Mouse (Mus musculus) right cerebral cortex, postnatal 10 days (tissue): ENCODE results near the gene Nkx2-5.

Source experiments
- DNase-seq, 2 experiments: peaks; one replicate each; pipeline ENCODE4 v3.0.0; 2021; ENCODE audit warnings: low spot score in 2 of 2

Nkx2-5 gene

GRCm38 (mm10) chr17:26850358-26851135, 5.7 kb upstream of the Nkx2-5 start:
- DNase-seq: no peak

- DNase-seq: no peak
Observed at GRCm38 (mm10) chr17:26849746-26850357, 5.0 kb upstream of the Nkx2-5 start.

- no peak for DNase-seq
Observed at GRCm38 (mm10) chr17:26849106-26849745, 4.4 kb upstream of the Nkx2-5 start.

GRCm38 (mm10) chr17:26848236-26848635, 3.4 kb upstream of the Nkx2-5 start:
- DNase-seq: no peak

- DNase-seq: no peak
Observed at GRCm38 (mm10) chr17:26847801-26848200, 3.0 kb upstream of the Nkx2-5 start.

DNA sequence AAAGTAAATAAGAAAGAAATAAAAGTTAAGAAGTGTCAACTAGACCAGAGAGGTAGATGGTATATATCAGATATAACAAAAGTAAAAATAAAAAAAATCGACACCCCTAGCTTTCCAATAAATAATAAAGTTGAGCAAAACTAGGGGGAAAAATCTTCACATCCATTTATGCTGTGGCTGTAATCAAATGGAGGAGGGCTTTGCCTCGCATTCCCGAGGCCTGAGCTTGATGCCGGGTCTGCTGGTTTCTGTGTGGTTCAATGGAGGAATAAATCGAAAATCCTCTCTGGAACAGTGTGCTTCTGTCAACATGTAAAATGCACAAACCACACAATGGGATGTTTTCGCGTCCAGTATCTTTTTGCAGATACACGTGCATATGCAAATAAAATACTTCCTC, 1.6 kb upstream of the Nkx2-5 start:
- no peak for DNase-seq

DNA sequence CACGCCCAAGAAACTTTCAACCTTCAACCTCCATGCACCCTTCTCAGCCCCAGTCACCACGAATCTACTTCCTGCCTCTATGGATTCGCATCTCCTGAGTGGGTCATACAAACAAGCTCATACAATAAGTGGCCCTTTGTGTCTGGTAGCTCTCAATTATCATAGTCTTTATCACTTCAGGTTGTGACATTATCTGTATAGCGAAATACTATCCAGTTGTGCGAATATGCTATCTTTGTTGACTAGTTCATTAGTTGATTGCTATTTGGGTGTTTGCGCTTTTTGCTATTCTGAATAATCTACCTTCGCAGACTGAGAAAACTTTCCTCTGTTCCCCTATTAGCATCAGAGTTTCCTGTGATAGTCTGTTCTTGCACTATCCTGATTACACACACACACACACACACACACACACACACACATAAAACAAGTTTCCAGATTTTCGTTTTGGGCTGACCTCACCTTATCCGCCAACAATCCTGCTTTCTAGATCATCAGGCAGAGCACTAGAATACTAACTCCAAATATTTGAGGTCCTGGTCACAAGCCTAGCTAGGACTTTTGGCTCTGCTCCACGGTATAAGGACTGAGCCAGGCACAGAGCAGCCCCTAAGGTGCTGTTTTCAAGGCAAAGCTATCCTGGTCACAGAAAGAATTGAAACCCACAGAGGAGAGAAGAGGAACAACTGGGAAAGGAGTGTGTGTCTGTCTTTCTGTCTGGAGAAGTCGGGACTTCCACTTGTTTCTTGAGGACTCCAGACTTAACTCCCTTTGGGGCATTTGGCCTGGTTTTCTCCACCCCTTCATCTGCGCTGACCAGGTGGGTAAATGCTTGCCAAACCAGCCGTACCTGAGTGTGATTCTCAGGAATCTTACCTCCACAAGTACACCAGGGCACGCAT, 591 bp upstream of the Nkx2-5 start:
- no peak for DNase-seq

GRCm38 (mm10) chr17:26844371-26844851, 398 bp downstream of the Nkx2-5 start:
- DNase-seq: no peak

GRCm38 (mm10) chr17:26843696-26844236, 1.0 kb downstream of the Nkx2-5 start:
- no peak for DNase-seq

- DNase-seq: no peak
Observed at GRCm38 (mm10) chr17:26843229-26843567, 1.6 kb downstream of the Nkx2-5 start.

DNA sequence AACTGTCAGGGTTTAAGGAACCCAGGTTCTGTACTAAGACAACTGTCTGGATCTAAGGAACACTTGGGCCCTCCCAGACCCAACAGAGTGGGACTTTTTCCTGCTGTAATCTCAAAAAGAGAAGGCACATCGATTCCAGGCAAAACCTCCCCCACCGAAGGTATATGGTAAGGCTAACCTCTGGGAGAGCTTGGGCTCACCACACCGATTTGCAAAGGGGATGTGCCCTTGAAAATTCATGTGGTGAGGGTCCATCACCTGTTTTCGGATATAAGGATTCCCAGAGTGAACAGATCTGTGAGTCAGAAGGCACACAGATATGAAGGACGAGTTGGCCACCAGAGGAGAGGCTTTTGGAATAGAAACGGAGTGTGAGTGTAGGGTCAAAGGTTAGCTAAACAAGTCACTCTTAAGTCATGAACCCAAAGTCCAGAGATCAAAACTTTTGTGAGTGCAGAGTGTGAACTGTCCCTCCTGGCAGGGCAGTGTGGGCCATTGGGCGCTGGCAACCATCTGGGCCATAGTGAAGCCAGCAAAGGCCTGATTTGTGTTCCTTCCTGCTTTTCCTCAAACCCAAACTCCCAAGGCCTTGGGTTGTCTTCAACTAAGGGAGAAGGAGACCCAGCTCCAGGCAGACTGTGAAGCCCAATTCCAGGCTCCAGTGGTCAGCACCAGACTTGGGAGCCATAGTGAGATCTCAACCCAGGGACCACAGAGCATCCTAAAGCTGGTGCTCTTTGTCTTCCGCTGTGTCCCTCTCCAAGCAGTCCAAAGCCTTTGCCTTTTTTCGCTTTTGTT, 2.2 kb downstream of the Nkx2-5 start:
- DNase-seq: no peak

GRCm38 (mm10) chr17:26841981-26842380, 2.8 kb downstream of the Nkx2-5 start:
- DNase-seq: no peak

GRCm38 (mm10) chr17:26840922-26841731, 3.7 kb downstream of the Nkx2-5 start:
- DNase-seq: no peak

GRCm38 (mm10) chr17:26840439-26840780, 4.4 kb downstream of the Nkx2-5 start:
- no peak for DNase-seq

GRCm38 (mm10) chr17:26839718-26840438, 4.9 kb downstream of the Nkx2-5 start:
- DNase-seq: no peak

DNA sequence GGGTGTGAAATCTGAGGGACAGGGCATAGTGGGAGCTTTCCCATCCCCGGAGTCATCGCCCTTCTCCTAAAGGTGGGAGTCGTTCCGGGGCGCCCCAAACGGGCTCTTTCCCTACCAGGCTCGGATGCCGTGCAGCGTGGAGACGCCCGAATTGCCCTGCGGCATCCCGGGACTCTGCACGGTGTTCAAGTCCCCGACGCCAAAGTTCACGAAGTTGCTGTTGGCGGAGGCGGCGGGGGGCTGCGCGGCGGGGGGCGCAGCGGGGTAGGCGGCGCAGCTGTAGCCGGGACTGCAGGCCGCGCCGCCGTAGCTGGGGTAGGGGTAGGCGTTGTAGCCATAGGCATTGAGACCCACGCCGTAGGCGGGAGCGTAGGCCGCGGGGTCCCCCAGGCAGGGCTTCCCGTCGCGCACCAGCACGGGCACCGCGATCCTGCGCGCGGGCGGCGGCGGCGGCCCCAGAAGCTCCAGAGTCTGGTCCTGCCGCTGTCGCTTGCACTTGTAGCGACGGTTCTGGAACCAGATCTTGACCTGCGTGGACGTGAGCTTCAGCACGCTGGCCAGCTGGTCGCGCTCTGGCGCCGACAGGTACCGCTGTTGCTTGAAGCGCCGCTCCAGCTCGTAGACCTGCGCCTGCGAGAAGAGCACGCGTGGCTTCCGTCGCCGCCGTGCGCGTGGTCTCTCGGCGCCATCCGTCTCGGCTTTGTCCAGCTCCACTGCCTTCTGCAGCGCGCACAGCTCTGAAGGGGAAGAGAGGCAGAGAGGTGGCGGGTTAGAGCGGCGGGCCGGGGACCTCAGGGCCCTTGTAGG, 5.7 kb downstream of the Nkx2-5 start:
- DNase-seq: no peak

DNA sequence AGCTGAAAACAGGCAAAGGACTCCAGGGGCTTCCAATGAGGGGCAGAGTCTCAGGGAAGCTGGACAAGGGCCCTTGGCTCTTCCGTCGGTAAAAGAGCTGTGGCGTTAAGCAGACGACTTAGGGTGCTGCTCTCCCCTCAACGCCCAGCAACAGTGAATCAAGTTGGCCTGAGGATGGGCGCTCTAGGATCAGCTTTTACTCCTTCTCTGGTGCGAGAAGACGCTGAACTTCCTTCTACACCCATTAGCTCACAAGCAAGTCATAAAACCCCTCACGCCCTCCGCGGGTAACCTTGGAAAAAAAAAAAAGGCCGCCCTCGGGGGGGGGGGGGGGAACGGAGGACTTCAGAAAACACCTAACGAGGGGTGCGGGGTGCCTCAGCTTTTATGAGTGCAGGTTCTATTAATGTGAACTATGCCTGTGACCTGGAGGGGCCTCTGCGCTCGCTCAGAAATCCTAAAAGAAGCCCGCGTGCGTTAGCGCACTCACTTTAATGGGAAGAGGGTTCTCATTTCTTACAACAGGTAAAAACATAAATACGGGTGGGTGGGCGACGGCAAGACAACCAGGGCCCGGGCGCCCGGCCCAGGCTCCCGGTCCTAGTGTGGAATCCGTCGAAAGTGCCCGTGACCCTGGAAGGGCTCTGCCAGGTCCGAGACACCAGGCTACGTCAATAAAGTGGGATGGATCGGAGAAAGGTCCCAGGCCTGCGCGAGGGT, 6.5 kb downstream of the Nkx2-5 start:
- DNase-seq: no peak

GRCm38 (mm10) chr17:26837546-26837985, 7.2 kb downstream of the Nkx2-5 start:
- no peak for DNase-seq
